Mouse (Mus musculus) cortical plate, adult 2 months (tissue): ENCODE measurements at regions not wholly inside any gene's neighbourhood (a gene's known extent, or its start where the extent isn't known, plus 50 kb on each side); places are given as distances from the start of the nearest gene placed in this dataset.

Experiments used
- CTCF ChIP-seq: fragments of 200-500 bp; IDR thresholded peaks from 2 replicates; pipeline ENCODE4 v1.5.1; 2011; ENCODE audit warnings: mild to moderate bottlenecking, control low read depth, low read length; ENCODE audit not compliant: insufficient read depth; ENCODE audit errors: extremely low read depth
- POLR2A ChIP-seq: fragments of 200-500 bp; IDR thresholded peaks from 2 replicates; pipeline ENCODE4 v1.6.1; 2011; ENCODE audit warnings: mild to moderate bottlenecking, low read length, control low read depth; ENCODE audit not compliant: insufficient read depth; ENCODE audit errors: extremely low read depth

GRCm38 (mm10) chr4:47669519-47669918 lies 195.1 kb downstream of the Sec61b start:
- TF ChIP-seq POLR2A, result no peak
- TF ChIP-seq CTCF, result no peak
